Mouse (Mus musculus) frontal cortex, postnatal 25 days (tissue): Measurements from ENCODE around the gene Akna.

Experiments used
- DNase-seq, 2 experiments: peaks; one replicate each; pipeline ENCODE4 v3.0.0; 2022; ENCODE audit warnings: low spot score in 2 of 2

Gene Akna

GRCm38 (mm10) chr4:63384262-63384661 lies 18.9 kb downstream of the Akna start:
- no peak for DNase-seq

GRCm38 (mm10) chr4:63383474-63383873 lies 19.7 kb downstream of the Akna start:
- DNase-seq, result no peak

GRCm38 (mm10) chr4:63382676-63383369 lies 20.3 kb downstream of the Akna start:
- no peak for DNase-seq

GRCm38 (mm10) chr4:63377483-63377882 lies 25.7 kb downstream of the Akna start:
- DNase-seq, result no peak

- no peak for DNase-seq
These were observed 27.8 kb downstream of the Akna start for GRCm38 (mm10) chr4:63375367-63375766.

- no peak for DNase-seq
These were observed 28.8 kb downstream of the Akna start for GRCm38 (mm10) chr4:63374331-63374730.

- no peak for DNase-seq
These were observed 29.8 kb downstream of the Akna start for GRCm38 (mm10) chr4:63373404-63373803.

GRCm38 (mm10) chr4:63371890-63372289 lies 31.3 kb downstream of the Akna start:
- peak in 1 of 2 experiments; percentile 24 for DNase-seq

GRCm38 (mm10) chr4:63370897-63371296 lies 32.3 kb downstream of the Akna start:
- no peak for DNase-seq

GRCm38 (mm10) chr4:63368577-63368976 lies 34.6 kb downstream of the Akna start:
- DNase-seq, result peak; percentile 82 to 93

GRCm38 (mm10) chr4:63362150-63362549 lies 41.0 kb downstream of the Akna start, which contains the start of gene Orm2:
Gene Orm2 (plus strand): TSS chr4:63362449.
- DNase-seq, result no peak

- DNase-seq, result no peak
These were observed 43.3 kb downstream of the Akna start for GRCm38 (mm10) chr4:63359861-63360260.

GRCm38 (mm10) chr4:63356981-63357570 lies 46.1 kb downstream of the Akna start:
- DNase-seq, result no peak

- DNase-seq, result no peak
These were observed 47.1 kb downstream of the Akna start, which contains the start of gene Orm3 for GRCm38 (mm10) chr4:63355877-63356665. Gene Orm3 (plus strand): TSS chr4:63356162.

- DNase-seq, result no peak
These were observed 54.6 kb downstream of the Akna start for GRCm38 (mm10) chr4:63348524-63348923.

- DNase-seq, result no peak
These were observed 56.5 kb downstream of the Akna start for GRCm38 (mm10) chr4:63346659-63347058.

GRCm38 (mm10) chr4:63345261-63345660 lies 57.9 kb downstream of the Akna start:
- no peak for DNase-seq

GRCm38 (mm10) chr4:63344295-63344694 lies 58.9 kb downstream of the Akna start, which contains the start of gene Orm1:
Gene Orm1 (plus strand): TSS chr4:63344560.
- DNase-seq, result no peak

- no peak for DNase-seq
These were observed 59.5 kb downstream of the Akna start for GRCm38 (mm10) chr4:63343608-63344007.

GRCm38 (mm10) chr4:63342491-63342890 lies 60.7 kb downstream of the Akna start:
- no peak for DNase-seq

GRCm38 (mm10) chr4:63338414-63339076 lies 64.6 kb downstream of the Akna start:
- DNase-seq, result no peak

GRCm38 (mm10) chr4:63333403-63333802 lies 69.8 kb downstream of the Akna start:
- no peak for DNase-seq
